Mouse (Mus musculus) spleen, adult 12 weeks (tissue): ENCODE results near the gene Celf2.

Experiments used
- DNase-seq: peaks from one replicate; pipeline ENCODE4 v3.0.0; 2022; ENCODE audit warnings: low spot score

The Celf2 gene

GRCm38 (mm10) chr2:7017384-7018113, 491.8 kb downstream of the Celf2 start:
- no peak for DNase-seq

- DNase-seq, result no peak
These were observed 496.2 kb downstream of the Celf2 start for GRCm38 (mm10) chr2:7013126-7013525.

GRCm38 (mm10) chr2:7006816-7007215, 502.5 kb downstream of the Celf2 start:
- no peak for DNase-seq

DNA sequence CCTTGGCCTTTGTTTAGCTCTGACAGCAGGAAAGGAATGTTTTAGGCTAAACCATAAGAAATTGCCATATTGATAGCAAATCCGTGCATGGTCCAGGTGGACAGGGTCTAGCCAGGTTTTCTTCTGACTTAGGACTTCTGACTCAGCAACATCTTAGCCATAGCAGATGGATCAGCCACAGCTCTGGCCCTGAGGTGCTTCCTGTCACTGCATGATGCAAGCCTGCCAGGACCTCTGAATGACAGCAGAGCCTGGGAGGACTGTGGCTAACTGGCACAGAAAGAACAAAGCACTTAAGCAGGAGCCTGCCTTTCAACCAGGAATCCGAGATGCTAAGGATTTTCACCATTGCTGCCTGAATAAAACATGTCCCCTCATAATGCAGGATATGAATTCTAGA, 507.4 kb downstream of the Celf2 start:
- DNase-seq, result no peak

GRCm38 (mm10) chr2:6991010-6991421, 518.3 kb downstream of the Celf2 start:
- DNase-seq, result no peak

- no peak for DNase-seq
These were observed 523.7 kb downstream of the Celf2 start for GRCm38 (mm10) chr2:6985706-6986105.

GRCm38 (mm10) chr2:6983902-6984301, 525.5 kb downstream of the Celf2 start:
- DNase-seq, result no peak

- no peak for DNase-seq
These were observed 533.1 kb downstream of the Celf2 start for GRCm38 (mm10) chr2:6976300-6976699.

GRCm38 (mm10) chr2:6969228-6969627, 540.1 kb downstream of the Celf2 start:
- no peak for DNase-seq

GRCm38 (mm10) chr2:6965243-6965642, 544.1 kb downstream of the Celf2 start:
- no peak for DNase-seq

GRCm38 (mm10) chr2:6950702-6951101, 558.7 kb downstream of the Celf2 start:
- DNase-seq, result no peak

DNA sequence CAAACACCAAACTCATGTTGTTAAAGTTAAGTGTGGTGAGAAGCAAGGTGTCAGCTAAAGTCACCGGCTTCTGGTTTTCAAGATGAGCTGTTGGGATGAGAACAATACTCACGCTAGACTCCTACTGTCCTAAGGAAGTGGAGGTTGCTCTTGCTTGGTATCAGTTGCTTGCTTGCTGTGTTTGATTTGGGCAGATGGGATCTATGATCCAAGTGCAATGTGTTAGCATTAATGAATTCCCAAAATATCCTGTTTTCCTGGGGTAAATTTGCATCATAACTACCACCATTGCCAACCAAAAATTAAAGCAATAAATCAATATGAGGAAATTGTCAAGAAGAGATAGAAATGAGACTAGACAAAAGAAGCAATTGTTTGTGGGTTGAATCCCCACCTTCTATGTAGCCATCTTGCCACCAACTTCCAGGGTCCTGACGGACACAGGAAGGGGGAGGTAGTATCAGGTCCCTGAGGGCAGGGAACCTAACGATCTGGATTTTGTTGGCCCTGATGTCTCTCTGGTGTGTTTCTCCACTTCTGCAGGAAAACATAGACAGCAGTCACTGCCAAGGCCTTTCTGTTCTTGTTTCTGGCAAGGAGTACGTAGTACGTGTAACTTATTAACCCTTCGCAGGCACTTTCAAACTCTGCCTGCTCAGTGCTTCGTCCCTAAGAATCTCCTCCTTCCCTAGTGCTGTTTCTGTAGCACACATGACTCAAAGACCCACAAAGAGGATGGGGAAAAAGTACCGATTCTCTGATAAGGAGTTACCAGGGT, 563.5 kb downstream of the Celf2 start:
- no peak for DNase-seq

GRCm38 (mm10) chr2:6943651-6944050, 565.7 kb downstream of the Celf2 start:
- no peak for DNase-seq

- DNase-seq, result no peak
These were observed 566.5 kb downstream of the Celf2 start for GRCm38 (mm10) chr2:6942635-6943390.

DNA sequence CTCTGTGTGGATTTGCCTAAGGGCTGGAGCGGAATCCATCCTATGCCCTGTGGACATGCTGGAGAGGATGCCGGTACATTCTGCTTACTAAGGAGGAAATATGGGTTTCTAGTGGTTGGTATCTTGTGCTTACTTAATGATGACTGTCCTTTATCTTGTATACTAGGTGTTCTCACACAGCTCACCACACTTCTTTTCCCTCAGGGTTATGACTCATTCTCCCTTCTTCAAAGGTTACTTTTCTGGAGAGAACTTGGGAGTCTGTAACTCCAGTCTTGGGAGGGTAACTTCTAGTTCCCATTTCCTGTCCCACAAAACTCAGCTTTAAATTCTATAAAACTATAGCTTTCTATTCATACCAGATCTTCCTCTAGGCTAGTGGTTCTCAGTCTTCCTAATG, 570.2 kb downstream of the Celf2 start:
- no peak for DNase-seq

GRCm38 (mm10) chr2:6933130-6933529, 576.2 kb downstream of the Celf2 start:
- DNase-seq, result no peak

DNA sequence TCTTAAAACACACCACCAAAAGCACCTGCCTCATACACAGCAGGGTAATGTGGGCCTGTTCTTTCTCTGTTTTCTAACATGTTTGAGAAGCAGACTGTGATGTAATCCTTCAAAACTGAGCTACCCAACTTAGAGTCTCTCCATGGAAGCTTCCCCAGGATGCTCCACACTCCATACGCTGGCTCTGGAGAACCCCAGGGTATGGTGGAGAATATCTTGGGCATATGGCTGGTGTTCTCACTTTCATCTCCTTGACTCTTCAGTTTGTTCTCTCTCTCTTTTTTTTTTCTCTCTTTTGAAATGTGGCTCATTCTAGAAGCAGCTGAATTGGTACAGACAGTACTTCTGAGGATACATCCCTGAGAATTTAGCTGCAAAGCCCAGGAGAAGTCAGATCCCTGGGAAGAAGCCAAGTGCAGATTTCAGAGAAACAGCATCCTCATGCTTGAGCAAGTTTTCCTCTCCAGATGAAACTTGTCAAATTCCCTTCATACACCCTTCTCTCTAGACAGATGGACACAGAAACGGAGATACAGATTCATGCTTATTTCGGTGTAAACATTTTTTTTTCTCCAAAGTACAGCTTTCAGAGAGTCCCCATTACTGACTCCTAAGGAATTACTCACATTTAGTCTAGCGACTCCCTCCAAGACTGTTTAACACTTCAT, 581.5 kb downstream of the Celf2 start:
- no peak for DNase-seq

DNA sequence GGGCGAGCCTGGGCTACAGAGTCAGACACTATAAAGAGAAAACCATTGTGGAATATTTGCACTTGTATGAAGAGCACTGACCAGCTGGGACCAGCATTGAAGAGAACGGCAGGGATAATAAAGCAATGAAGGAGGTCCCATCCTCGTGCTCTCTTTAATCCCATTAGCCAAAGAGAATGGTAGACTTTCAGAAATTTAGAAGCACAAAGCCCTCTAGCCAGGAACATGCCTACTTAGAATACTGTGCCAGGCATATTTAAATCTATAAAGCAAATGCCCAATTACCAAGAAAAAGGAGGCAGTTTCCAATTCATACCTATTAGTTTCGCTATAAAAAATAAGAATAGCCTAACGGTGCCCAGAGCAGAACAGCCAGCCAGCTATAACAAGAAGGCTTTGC, 583.9 kb downstream of the Celf2 start:
- DNase-seq, result no peak

GRCm38 (mm10) chr2:6923738-6924474, 585.5 kb downstream of the Celf2 start:
- no peak for DNase-seq

DNA sequence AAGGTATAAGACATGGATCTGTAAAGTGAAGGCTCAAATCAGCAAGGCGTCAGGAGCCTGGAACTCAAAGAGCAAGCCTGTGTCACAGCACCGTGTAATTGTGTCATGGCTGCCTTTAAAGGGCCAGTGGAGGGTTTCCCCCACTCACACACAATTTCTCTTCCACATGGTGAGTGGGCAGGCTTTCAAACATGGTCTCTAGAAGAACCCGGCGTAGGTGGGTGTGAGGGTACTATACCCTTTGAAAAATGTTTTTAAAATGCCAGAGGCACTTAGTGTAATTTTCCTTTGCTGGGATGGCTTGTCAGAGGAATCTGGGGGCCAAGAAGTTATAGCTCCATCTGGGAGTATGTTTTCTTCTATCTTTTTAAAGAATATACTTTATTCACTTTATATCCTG, 594.0 kb downstream of the Celf2 start:
- DNase-seq, result no peak

DNA sequence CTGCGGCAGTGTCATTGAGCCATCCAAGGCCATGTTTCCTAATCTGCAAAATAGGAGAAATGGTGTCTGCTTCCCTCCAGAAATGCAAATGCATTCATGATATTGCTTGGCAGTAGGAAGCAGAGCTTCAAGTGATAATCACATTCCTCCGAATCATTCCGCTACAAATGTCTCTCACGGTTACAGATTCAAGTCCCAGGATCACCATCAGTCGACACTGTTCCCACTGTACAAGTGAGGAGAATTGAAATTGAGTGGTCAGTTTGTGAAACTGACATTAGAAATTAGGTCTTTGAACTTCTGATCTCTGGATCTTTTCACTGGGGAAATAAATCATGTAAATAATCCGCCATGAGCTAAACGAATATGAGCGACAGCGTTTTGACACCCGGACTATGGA, 596.0 kb downstream of the Celf2 start:
- DNase-seq, result no peak

DNA sequence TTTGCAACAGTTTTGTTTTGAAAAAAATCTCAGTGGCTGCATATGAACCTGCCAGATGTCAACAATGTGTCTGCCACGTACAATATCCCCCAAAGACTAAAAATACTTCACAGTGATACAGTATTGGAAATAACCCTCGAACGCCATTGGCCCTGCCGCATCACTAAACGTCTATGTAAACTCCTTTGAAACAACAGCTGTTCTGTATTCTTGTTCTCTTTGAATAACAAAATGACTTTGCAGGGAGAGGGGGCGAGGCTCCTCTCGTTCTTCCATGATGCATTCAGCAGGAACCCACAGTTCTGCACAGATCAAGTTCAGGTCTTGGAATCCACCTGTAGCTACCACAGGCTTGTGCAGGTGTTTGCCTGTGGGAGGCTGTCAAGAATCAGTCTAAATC, 597.4 kb downstream of the Celf2 start:
- DNase-seq, result no peak
